ENCODE assay signal across 34 mouse cellular contexts in the genomic region with DNA sequence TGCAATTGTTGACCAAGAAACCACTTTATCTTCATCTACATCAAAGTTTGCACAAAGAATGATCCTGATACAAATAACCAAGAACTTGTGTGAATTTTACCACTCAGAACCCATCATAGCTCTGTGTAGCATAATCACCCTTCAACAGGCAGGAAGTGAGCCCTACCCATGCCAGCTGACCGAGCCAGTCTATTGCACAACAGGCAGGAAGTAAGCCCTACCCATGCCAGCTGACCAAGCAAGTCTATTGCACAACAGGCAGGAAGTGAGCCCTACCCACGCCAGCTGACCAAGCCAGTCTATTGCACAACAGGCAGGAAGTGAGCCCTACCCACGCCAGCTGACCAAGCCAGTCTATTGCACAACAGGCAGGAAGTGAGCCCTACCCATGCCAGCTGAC. TPM values are rescaled to one million over a fixed set of nuclear protein-coding genes. Genes with fewer than 3 reads are reported as not detected.
"Had no signal": no experiment of that assay in that cellular context is flagged by ENCODE, and none has a peak within 500 bp of the region (broad histone marks: within the 10 kb centered on the region; RNA-seq: fewer than 3 reads in every experiment).

No protein-coding gene starts in this region.

RNA-seq across cellular contexts. Expression of a gene that starts 17.1 kb away (rescaled TPM):
- total RNA-seq: left cerebral cortex, postnatal 36 days; megakaryocyte progenitor cell, adult 5-6 weeks; megakaryocyte, adult 5-6 weeks; megakaryocyte-erythroid progenitor cell, adult 5-6 weeks; monocyte, adult 5-6 weeks had no signal
- polyA plus RNA-seq: limb, embryonic 10.5 days; limb, embryonic 11.5 days; limb, embryonic 12.5 days; limb, embryonic 13.5 days; limb, embryonic 14.5 days; limb, embryonic 15.5 days; liver, embryonic 11.5 days; liver, embryonic 12.5 days; lung, embryonic 14.5 days; lung, embryonic 15.5 days; lung, embryonic 16.5 days; lung, postnatal 0 days; macrophage; midbrain, embryonic 10.5 days; midbrain, embryonic 11.5 days; midbrain, embryonic 12.5 days; midbrain, embryonic 14.5 days; myocyte; neural tube, embryonic 11.5 days; neural tube, embryonic 12.5 days had no signal

RNA-seq across cellular contexts. Expression of a gene that starts 45.4 kb away (rescaled TPM):
- total RNA-seq: left cerebral cortex, postnatal 14 days; left cerebral cortex, postnatal 25 days; left cerebral cortex, postnatal 36 days; left cerebral cortex, postnatal 4 days; liver, adult 2 months; megakaryocyte, adult 5-6 weeks; megakaryocyte-erythroid progenitor cell, adult 5-6 weeks; midbrain, postnatal 0 days; monocyte, adult 5-6 weeks had no signal
- polyA plus RNA-seq: limb, embryonic 10.5 days; limb, embryonic 11.5 days; limb, embryonic 12.5 days; limb, embryonic 13.5 days; limb, embryonic 14.5 days; limb, embryonic 15.5 days; liver, embryonic 11.5 days; liver, embryonic 12.5 days; liver, embryonic 13.5 days; lung, embryonic 14.5 days; lung, embryonic 15.5 days; lung, embryonic 16.5 days; lung, postnatal 0 days; macrophage; midbrain, embryonic 10.5 days; midbrain, embryonic 11.5 days; midbrain, embryonic 12.5 days; midbrain, embryonic 13.5 days; midbrain, embryonic 14.5 days; midbrain, embryonic 15.5 days; midbrain, embryonic 16.5 days; midbrain, postnatal 0 days; myocyte; neural tube, embryonic 11.5 days; neural tube, embryonic 12.5 days had no signal
